Mouse (Mus musculus) spleen, adult 2 months (tissue): ENCODE data around the gene 4930556J24Rik.

Source experiments
- CTCF ChIP-seq: fragments of 200-500 bp; IDR thresholded peaks from 2 replicates; pipeline ENCODE4 v1.5.1; 2011; ENCODE audit warnings: mild to moderate bottlenecking, inconsistent platforms; ENCODE audit not compliant: insufficient read depth, insufficient read length, insufficient replicate concordance; ENCODE audit errors: extremely low read depth
- POLR2A ChIP-seq: fragments of 200-500 bp; IDR thresholded peaks from 2 replicates; pipeline ENCODE4 v1.6.1; 2011; ENCODE audit warnings: low read depth, low read length, inconsistent platforms

DNA sequence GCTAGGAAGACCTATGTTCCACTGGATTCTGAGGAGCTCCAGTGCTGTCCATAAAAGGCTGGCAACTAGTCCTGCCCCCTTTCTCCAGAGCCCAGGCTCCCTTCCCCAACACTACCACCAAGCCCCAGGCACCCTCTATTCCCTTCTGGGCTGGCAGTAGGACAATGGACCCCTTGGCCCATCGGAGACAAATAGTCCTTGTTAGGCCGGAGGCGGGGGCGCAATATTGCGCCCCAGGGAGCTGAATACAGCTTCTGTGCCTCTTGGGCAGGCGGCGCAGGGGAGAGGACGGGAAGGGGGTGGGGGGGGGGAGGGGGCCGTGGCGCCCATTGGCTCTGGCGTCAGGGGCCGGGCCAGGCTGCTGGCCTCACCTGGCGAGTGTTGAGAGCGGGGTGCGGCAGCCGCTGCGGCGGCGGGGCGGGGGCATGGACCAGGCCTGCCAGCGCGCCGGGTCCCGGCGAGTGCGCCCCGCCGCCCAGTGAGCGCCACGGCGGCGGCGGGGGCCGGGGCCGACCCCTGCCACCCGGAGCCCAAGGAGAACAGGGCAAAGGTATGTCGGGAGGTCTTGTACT lies 6.8 kb upstream of the 4930556J24Rik start, which contains the start of gene Gal3st1:
- TF ChIP-seq POLR2A = no peak
- no peak for TF ChIP-seq CTCF
